Mouse (Mus musculus) limb, embryonic 10.5 days (tissue): Measurements from ENCODE around the gene Prpf31. TPM values are rescaled to one million over a fixed set of nuclear protein-coding genes. Genes with fewer than 3 reads are reported as not detected.
A peak's percentile ranks its signal among the peaks of the same experiment; 100 is the strongest.

Source experiments
- DNase-seq: peaks from one replicate; pipeline ENCODE4 v3.0.0-alpha.2; 2017; ENCODE audit warnings: low spot score
- H3K27ac ChIP-seq: fragments of 300-500 bp; sonication (generic); 2 replicates; pipeline ENCODE4 v1.5.1; 2016; ENCODE audit warnings: mild to moderate bottlenecking
- H3K27me3 ChIP-seq: fragments of 300-500 bp; sonication (generic); 2 replicates; pipeline ENCODE4 v1.6.1; 2016; ENCODE audit warnings: low read depth, mild to moderate bottlenecking; ENCODE audit not compliant: poor library complexity, severe bottlenecking
- H3K36me3 ChIP-seq: fragments of 300-500 bp; sonication (generic); 2 replicates; pipeline ENCODE4 v1.6.1; 2016; ENCODE audit warnings: mild to moderate bottlenecking, moderate library complexity
- H3K4me1 ChIP-seq: fragments of 300-500 bp; sonication (generic); 2 replicates; pipeline ENCODE4 v1.6.1; 2016
- H3K4me3 ChIP-seq: fragments of 300-500 bp; sonication (generic); 2 replicates; pipeline ENCODE4 v1.5.1; 2016; ENCODE audit warnings: mild to moderate bottlenecking, moderate library complexity
- H3K9me3 ChIP-seq: fragments of 300-500 bp; sonication (generic); replicated peaks from 2 replicates; pipeline ENCODE4 v1.6.1; 2016; ENCODE audit warnings: mild to moderate bottlenecking
- WGBS: fragments of 180-500 bp; shearing (Covaris S2); methylation state at CpG from one replicate; pipeline ENCODE4 v1.1.7; 2016; 5-methylcytosine and 5-hydroxymethylcytosine counted together
- polyA plus RNA-seq: library from polyadenylated mRNA; unstranded; fragments of >200 nt; fragmentation: Nextera tagmentation; extraction: Ambion mirVana; gene quantifications from 2 replicates; pipeline ENCODE4 v1.2.1, GENCODE M21; 2016

The Prpf31 gene
- polyA plus RNA-seq, 1 experiment from 2014 or later, result 181 TPM

DNA sequence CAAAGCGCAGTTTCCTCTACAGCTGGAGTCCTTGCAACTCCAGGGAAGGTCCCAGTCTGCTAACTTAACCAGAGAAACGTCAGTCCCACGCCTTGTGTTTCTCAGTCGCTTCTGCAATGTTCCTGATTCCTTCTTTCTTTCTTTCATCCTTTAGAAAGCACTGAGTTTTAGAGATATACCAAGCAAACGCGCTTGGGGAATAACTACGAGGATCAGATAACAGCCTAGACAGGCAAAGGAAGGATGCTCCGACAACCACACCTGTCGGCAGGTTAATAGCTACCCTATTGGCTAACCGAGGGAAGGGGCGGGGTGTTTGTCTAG is 14.5 kb downstream of the Prpf31 start:
- Histone ChIP-seq H3K4me3 (peak overlapping the region; percentile 99), H3K9me3 (no peaks in the 10 kb centered on the region), H3K4me1 (peaks cover 32% of the 10 kb centered on the region), H3K27ac (0 out of 2 replicates have a peak overlapping the region, but pooled peaks have one; percentile 98), H3K36me3 (peaks cover 56% of the 10 kb centered on the region), H3K27me3 (no peaks in the 10 kb centered on the region)
- WGBS, result 1% methylated on average over 11 of the region's 11 CpGs
- DNase-seq, result peak; percentile 40

DNA sequence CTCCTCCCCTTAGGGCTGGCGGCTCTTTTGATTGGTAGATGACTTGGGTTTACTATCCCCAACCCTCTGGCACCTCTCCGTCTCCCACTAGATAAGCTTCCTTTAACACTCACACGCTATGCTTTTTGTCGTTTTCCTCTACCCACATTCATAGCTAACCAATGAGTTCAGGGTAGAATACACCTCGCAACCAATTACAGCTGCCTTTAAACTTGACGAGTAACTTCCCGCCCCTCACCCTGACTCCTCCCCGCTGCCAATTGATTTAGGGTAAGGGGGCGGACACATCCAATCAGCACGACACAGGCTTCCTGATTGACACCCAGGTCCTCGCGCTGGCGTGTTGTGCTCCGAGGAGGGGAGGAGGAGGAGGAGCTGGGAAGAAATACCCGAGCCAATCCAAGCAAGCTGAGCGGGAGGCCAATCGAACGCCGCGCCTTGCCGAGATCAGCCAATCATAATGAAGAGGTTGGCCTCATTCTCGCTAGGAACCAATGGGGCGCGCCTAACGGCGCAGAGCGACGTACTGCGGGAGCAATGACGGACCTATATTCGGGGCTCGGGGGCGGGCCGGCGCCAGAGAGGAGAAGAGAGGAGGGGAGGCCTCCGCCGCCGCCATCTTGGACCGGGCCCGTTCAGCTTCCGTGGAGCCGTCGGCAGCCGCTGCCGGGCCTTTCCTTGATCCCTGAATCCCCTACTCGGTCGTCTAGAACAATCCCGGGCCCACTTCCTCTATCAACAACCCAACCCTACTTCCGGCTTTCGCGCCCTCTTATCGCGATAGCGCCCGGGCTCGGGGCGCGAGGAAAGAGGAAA is 15.1 kb downstream of the Prpf31 start, which contains the start of gene Cnot3:
Gene Cnot3 (plus strand): TSS at position 597 of the 816 bp plus-strand sequence.
- H3K9me3 ChIP-seq, result no peaks in the 10 kb centered on the region
- peaks cover 55% of the 10 kb centered on the region for H3K36me3 ChIP-seq
- H3K27ac ChIP-seq, result peak within 1 kb of the TSS; percentile 98
- H3K4me1 ChIP-seq, result peaks cover 32% of the 10 kb centered on the region
- under 1% methylated on average over 58 of the region's 58 CpGs for WGBS
- peak; percentile 93 for DNase-seq
- H3K4me3 ChIP-seq, result peak within 1 kb of the TSS; percentile 99
- H3K27me3 ChIP-seq, result no peaks in the 10 kb centered on the region

DNA sequence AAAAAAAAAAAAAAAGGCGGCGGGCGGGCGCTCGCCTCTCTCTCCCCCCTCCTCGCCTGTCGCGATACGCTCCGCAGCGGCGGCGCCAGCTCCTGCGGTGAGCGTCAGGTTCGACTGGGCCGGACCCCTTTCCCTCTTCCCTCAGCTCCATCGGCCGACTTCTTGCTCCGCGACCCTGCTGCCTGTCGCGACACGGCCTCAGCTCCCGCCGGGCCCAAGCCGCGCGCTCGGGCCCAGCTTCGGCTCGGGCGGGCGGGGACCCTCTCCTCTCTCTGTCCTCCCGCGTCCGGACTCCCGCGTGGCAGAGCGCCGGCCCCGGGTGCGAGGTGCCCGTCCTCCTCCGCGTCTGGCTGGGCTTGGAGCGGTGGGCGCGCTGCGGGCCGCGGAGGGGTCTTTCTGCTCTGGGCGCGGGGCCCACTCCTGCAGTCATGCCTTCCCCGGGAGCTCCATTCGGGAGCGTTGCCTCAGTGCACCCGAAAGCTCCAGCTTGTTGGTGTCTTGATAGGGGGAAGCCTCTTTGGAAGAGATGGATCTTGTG is 15.8 kb downstream of the Prpf31 start:
- Histone ChIP-seq H3K36me3 (peaks cover 55% of the 10 kb centered on the region), H3K4me3 (peak overlapping the region; percentile 99), H3K4me1 (peaks cover 32% of the 10 kb centered on the region), H3K27me3 (no peaks in the 10 kb centered on the region), H3K27ac (peak overlapping the region; percentile 98), H3K9me3 (no peaks in the 10 kb centered on the region)
- WGBS, result under 1% methylated on average over 53 of the region's 58 CpGs
- DNase-seq, result peak; percentile 53

DNA sequence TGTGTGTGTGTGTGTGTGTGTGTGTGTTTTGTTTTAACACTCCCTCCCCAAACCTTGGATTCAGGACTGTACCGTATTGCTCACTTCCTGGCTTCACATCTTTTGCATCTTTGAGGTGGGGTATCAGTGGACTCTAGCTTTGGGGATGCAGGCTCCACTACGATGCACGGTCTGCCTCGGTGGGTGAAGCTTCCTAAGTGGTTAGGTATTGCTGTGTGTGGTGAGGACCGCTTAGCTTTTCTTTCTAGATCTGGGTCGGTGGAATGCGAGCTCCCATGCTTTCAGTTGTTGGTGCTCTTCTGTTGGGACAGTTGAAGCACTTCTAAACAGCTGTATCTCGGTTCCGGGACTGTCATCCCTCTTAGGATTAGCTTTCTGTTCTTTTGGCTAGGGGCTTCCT is 16.4 kb downstream of the Prpf31 start:
- Histone ChIP-seq H3K9me3 (no peaks in the 10 kb centered on the region), H3K27me3 (no peaks in the 10 kb centered on the region), H3K27ac (peak overlapping the region; percentile 98), H3K36me3 (peaks cover 55% of the 10 kb centered on the region), H3K4me3 (peak overlapping the region; percentile 99), H3K4me1 (peaks cover 32% of the 10 kb centered on the region)
- 30% methylated on average over 9 of the region's 9 CpGs for WGBS
- DNase-seq, result peak; percentile 35

DNA sequence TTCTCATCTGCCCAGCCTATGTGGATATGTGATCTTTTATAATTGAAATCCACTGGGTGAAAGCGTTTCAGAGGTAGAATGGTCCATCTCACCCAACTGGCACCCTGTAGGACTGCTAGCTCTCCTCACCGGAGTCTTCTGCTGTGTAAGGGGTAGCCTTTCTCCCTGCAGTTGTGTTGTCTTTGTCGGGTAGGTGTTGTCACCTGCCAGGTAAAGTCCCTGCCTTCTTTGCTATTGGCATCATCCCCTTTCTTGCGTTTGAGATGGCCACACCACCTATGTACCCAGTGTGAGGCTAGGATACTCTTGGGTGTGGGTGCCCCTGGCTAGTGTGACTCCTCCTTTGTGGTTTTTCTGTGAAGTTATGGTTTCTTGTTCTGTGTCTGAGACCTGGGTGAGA is 16.9 kb downstream of the Prpf31 start:
- peak overlapping the region; percentile 98 for H3K27ac ChIP-seq
- H3K9me3 ChIP-seq, result no peaks in the 10 kb centered on the region
- H3K27me3 ChIP-seq, result no peaks in the 10 kb centered on the region
- H3K4me1 ChIP-seq, result peaks cover 32% of the 10 kb centered on the region
- no peak for DNase-seq
- 74% methylated on average over 4 of the region's 4 CpGs for WGBS
- peak overlapping the region; percentile 99 for H3K4me3 ChIP-seq
- H3K36me3 ChIP-seq, result peaks cover 55% of the 10 kb centered on the region

DNA sequence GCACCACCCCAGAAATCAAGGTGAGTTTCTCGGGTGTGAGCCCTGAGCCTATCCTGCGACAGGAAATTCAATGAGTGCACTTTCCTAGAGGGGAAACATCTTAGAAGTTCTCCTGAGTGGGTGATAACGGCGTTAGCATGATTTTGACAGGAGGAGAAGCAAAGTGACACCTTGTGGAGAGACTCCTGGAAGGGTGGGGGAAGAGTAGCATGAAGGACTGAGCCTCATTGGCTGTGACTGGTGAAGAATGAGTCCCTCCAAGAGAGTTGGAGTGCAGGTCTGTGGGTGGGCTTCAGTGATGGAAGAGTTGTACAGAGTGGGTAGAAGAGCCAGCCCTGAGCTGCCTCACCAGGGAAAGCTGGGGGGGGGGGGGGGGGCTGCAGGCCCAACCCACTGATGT is 27.2 kb downstream of the Prpf31 start:
- Histone ChIP-seq H3K4me1 (no peaks in the 10 kb centered on the region), H3K27me3 (no peaks in the 10 kb centered on the region), H3K9me3 (no peaks in the 10 kb centered on the region), H3K36me3 (peaks cover 100% of the 10 kb centered on the region), H3K4me3 (no peak overlapping the region), H3K27ac (no peak overlapping the region)
- WGBS, result 91% methylated on average over 4 of the region's 4 CpGs
- no peak for DNase-seq

DNA sequence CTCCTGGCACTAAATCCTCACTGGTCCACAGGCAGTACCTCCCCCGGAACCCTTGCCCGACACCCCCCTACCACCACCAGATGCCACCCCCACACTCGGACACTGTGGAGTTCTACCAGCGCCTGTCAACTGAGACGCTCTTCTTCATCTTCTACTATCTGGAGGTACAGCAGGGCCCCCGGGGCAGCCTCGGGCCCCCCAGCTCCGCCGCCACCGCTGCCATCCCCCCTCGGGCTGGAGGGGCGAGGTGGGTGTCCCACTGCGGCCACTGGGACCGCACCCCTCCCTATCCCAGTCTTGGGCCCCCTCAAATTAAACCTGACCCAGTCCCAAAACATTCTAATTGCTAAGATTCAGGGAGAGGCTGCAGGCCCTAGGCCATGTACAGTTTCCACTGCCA is 28.8 kb downstream of the Prpf31 start:
- 97% methylated on average over 14 of the region's 14 CpGs for WGBS
- H3K4me1 ChIP-seq, result no peaks in the 10 kb centered on the region
- H3K36me3 ChIP-seq, result peaks cover 99% of the 10 kb centered on the region
- no peaks in the 10 kb centered on the region for H3K27me3 ChIP-seq
- H3K4me3 ChIP-seq, result no peak overlapping the region
- no peak for DNase-seq
- H3K9me3 ChIP-seq, result no peaks in the 10 kb centered on the region
- H3K27ac ChIP-seq, result no peak overlapping the region

DNA sequence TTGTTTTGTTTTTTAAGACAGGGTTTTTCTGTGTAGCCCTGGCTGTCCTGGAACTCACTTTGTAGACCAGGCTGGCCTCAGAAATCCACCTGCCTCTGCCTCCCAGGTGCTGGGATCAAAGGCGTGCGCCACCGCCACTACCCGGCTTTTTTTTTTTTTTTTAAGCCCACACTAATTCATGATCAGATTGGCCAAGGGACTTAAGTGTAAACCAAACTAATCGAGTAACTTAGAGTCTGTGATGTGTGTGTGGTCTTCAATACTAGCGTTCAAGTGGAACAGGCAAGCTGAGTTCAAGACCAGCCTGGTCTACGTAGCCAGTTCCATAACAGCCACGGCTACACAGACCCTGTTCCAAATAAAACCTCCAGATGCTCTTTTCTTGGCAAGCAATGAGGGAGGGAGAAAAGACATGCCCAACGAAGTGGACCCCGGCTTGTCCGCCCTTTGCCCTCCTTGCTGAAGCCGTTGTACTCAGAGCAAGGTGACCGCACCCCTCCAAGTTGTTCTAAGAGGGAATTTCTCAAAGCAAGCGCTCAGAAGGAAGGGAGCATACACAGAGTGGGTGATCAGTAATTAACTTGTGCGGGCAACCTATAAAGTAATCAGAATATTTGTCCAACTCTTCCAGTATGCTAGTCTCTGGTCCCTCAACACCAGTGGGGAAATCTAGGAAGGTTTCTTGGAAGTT is 34.9 kb downstream of the Prpf31 start:
- Histone ChIP-seq H3K9me3 (no peaks in the 10 kb centered on the region), H3K4me1 (peaks cover 24% of the 10 kb centered on the region), H3K27me3 (no peaks in the 10 kb centered on the region), H3K4me3 (peak overlapping the region; percentile 69), H3K27ac (peak overlapping the region; percentile 82), H3K36me3 (peaks cover 39% of the 10 kb centered on the region)
- peak; percentile 37 for DNase-seq
- 36% methylated on average over 15 of the region's 15 CpGs for WGBS

DNA sequence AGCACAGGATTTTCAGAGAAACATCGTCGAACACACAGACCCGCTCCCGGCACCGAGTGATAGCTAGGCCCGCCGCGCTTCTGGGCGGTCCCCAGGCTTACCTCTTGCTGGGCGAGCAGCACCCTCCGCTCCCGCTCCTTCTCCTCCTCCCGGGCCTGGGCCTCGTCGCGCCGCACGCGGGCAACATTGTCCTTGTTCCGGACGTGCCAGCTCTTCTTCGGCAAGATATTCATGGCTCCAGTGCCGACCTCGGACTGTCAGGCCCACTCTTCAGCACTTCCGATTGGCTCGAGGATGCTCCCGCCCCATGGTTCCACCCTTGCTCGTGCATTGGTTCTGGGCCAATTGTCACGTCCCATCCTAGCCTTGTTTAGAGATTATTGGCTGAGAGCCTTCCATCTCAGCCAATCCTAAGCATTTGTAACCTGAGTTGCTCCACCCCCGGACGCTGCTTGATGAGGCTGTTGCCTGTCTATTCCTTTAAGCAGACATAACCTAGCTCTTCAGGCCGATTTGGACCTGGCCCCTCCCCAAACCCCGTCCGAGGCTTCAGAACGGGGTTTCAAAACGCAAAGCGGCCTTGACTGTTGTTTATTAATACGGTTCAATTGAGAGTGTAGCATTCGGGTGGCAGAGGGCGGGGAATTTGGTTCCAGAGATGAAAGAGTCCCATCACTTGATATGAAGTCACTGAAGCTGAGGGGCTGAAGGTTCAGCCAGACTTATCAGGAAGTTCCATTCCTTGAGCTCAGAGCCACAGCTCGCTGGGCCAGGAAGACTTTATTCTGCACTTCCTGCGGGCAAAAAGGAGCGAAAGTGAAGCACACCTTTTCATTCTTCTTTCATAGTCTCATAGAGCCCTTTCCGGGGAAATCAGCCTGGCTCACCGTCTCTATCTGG is 35.7 kb downstream of the Prpf31 start, which contains the start of gene Leng1:
Gene Leng1 (minus strand): TSS at position 626 of the 900 bp plus-strand sequence.
- peaks cover 24% of the 10 kb centered on the region for H3K4me1 ChIP-seq
- H3K4me3 ChIP-seq, result peak within 1 kb of the TSS; percentile 69
- WGBS, result 4% methylated on average over 45 of the region's 45 CpGs
- DNase-seq, result peak; percentile 87
- no peaks in the 10 kb centered on the region for H3K9me3 ChIP-seq
- H3K27me3 ChIP-seq, result no peaks in the 10 kb centered on the region
- peaks cover 31% of the 10 kb centered on the region for H3K36me3 ChIP-seq
- H3K27ac ChIP-seq, result peak within 1 kb of the TSS; percentile 82

DNA sequence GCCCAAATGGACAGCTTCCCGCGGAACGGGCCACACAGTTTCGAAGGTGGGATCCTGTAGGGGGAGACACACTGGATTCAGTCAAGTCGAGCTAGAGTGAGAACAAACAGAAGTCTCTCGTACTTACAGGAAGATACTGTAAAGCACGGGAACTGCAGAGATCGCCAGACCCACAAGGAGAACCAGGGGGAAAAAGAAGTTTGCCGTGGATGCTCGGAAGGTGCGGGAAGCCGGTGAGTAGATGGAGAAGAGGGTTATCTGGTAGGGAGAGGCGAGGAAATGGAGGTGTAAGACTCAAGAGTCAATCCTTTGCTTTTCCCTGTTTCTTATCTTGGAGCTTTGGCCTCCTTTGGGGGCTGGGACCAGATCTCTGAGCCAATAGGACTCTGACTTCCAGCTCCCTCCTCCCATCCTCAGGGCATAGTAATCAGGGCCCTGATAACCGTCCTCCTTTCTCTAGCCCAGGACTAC is 37.2 kb downstream of the Prpf31 start:
- peaks cover 17% of the 10 kb centered on the region for H3K36me3 ChIP-seq
- H3K4me1 ChIP-seq, result peaks cover 24% of the 10 kb centered on the region
- H3K27ac ChIP-seq, result no peak overlapping the region
- WGBS, result 16% methylated on average over 14 of the region's 14 CpGs
- no peaks in the 10 kb centered on the region for H3K27me3 ChIP-seq
- no peak for DNase-seq
- H3K4me3 ChIP-seq, result 0 out of 2 replicates have a peak overlapping the region, but pooled peaks have one; percentile 28
- H3K9me3 ChIP-seq, result no peaks in the 10 kb centered on the region

DNA sequence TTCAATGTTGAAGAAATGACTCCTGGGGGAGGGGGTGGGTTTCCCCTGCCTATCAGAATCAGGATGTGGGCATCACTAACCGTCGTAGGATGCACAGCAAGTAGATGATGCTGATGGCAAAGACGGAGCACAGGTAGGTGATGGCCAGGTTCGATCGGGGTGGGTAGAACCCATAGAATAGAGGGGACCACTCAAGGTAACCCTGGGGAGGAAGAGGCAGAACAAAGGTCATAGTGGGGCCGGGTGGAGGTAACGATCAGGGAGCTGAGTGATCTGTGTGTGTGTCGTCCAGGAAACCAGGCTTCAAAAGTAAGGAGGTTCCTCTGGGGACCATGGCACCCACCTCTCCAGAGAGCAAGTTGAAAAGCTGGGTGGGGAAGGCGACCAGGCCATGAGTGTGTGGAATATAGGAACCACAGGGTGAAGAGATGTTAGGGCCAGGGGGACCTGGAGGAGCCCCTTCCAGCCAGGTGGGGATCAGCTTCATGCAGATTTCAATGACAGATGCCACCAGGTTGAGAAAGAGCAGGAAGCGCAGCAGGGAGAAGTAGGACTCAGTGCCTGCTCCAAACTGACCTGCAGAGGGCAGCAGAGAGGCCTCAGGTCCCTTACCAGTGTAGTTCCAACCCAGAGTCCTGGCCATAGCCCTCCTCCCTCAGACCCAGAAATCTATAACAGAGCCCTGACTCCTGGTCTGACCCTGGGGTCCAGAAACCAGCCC is 44.9 kb downstream of the Prpf31 start:
- no peak overlapping the region for H3K27ac ChIP-seq
- H3K27me3 ChIP-seq, result no peaks in the 10 kb centered on the region

DNA sequence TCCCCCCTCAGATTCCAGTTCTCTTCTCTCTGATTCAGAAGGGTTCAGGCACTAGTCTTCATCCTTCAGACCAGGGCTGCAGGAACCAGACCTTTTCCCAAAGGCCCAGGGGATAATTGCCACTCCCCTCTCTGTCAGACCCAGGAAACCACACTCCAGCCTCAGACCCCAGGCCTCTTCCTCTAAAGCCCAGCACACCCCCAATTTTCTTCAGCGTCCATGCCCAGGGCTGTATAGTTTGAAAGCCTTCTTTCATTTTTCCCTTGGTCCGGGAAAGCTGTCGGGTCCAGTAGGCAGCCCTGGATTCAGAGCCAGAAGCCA is 45.4 kb downstream of the Prpf31 start:
- Histone ChIP-seq H3K4me3 (no peak overlapping the region), H3K9me3 (no peaks in the 10 kb centered on the region), H3K27ac (no peak overlapping the region), H3K27me3 (no peaks in the 10 kb centered on the region), H3K4me1 (no peaks in the 10 kb centered on the region), H3K36me3 (peaks cover 8% of the 10 kb centered on the region; the same call in 1 of the 2 replicates)
- DNase-seq, result no peak
- 68% methylated on average over 3 of the region's 3 CpGs for WGBS

More for the DNA sequence above, 44.9 kb downstream of the Prpf31 start:
- 74% methylated on average over 10 of the region's 10 CpGs for WGBS
- H3K9me3 ChIP-seq, result no peaks in the 10 kb centered on the region
- H3K4me1 ChIP-seq, result no peaks in the 10 kb centered on the region
- DNase-seq, result peak; percentile 84
- peaks cover 7% of the 10 kb centered on the region; the same call in 1 of the 2 replicates for H3K36me3 ChIP-seq
- H3K4me3 ChIP-seq, result no peak overlapping the region
